Mouse (Mus musculus) thymus, adult 2 months (tissue): ENCODE measurements around the gene Kat8. TPM values are rescaled to one million over a fixed set of nuclear protein-coding genes. Genes with fewer than 3 reads are reported as not detected.

Experiments
- DNase-seq: peaks from one replicate; pipeline ENCODE4 v3.0.0; 2021
- H3K27ac ChIP-seq: fragments of 200-500 bp; 2 replicates; pipeline ENCODE4 v1.5.1; 2012; ENCODE audit warnings: low read length, control low read depth; ENCODE audit not compliant: control insufficient read depth, insufficient read depth
- H3K27me3 ChIP-seq: fragments of 200-500 bp; 2 replicates; pipeline ENCODE4 v1.6.1; 2012; ENCODE audit warnings: mild to moderate bottlenecking, low read length, moderate library complexity, mixed read lengths; ENCODE audit not compliant: control insufficient read depth, insufficient read depth
- H3K36me3 ChIP-seq: fragments of 200-500 bp; 2 replicates; pipeline ENCODE4 v1.6.1; 2012; ENCODE audit warnings: mild to moderate bottlenecking, low read length, moderate library complexity; ENCODE audit not compliant: control insufficient read depth, insufficient read depth
- H3K4me1 ChIP-seq: fragments of 200-500 bp; replicated peaks from 2 replicates; pipeline ENCODE4 v1.6.1; 2012; ENCODE audit warnings: low read length; ENCODE audit not compliant: control insufficient read depth, insufficient read depth
- H3K4me3 ChIP-seq: fragments of 200-500 bp; 2 replicates; pipeline ENCODE4 v1.5.1; 2012; ENCODE audit warnings: mild to moderate bottlenecking, low read length, control low read depth, moderate library complexity; ENCODE audit not compliant: control insufficient read depth, insufficient read depth
- CTCF ChIP-seq: fragments of 200-500 bp; IDR thresholded peaks from 2 replicates; pipeline ENCODE4 v1.5.1; 2012; ENCODE audit warnings: mild to moderate bottlenecking, control low read depth, low read length, moderate library complexity, borderline replicate concordance; ENCODE audit not compliant: control insufficient read depth, poor library complexity, insufficient read depth; ENCODE audit errors: extremely low read depth
- POLR2A ChIP-seq: fragments of 200-500 bp; IDR thresholded peaks from 2 replicates; pipeline ENCODE4 v1.6.1; 2012; ENCODE audit warnings: mild to moderate bottlenecking, low read length, control low read depth, moderate library complexity; ENCODE audit not compliant: control insufficient read depth, poor library complexity, insufficient read depth; ENCODE audit errors: extremely low read depth
- WGBS: fragments of 180-500 bp; shearing (Covaris S2); methylation state at CpG from one replicate; pipeline ENCODE4 v1.1.7; 2018; 5-methylcytosine and 5-hydroxymethylcytosine counted together
- polyA plus RNA-seq: library from polyadenylated mRNA; depleted of rRNA; stranded (reverse); fragments of >200 nt; gene quantifications from 2 replicates; pipeline ENCODE4 v1.2.3, GENCODE M21; 2012

The Kat8 gene
- polyA plus RNA-seq, 1 experiment: 29.4 TPM

DNA sequence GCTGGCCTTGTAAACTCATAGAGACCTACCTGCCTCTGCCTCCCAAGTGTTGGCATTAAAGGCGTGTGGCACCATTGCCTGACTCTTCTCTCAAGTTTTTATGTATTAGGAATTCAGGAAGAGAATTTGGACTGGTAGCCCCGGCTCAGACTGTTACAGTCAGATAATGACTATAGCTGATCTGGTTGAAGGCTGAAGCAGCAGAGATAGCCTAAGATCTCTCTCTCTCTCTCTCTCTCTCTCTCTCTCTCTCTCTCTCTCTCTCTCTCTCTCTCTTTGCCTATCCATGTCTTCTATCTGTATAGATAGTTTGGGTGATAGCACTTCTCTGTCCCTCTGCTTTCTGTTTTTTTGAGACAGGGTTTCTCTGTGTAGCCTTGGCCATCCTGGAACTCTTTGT lies 10.5 kb upstream of the Kat8 start:
- H3K27me3 ChIP-seq: no peaks in the 10 kb centered on the region
- 96% methylated on average over 2 of the region's 2 CpGs for WGBS
- DNase-seq: no peak
- TF ChIP-seq CTCF (no peak), POLR2A (no peak)
- peaks cover 35% of the 10 kb centered on the region for H3K4me1 ChIP-seq
- H3K36me3 ChIP-seq: no peaks in the 10 kb centered on the region; the same call in 1 of the 2 replicates
- H3K27ac ChIP-seq: no peak overlapping the region
- H3K4me3 ChIP-seq: no peak overlapping the region

DNA sequence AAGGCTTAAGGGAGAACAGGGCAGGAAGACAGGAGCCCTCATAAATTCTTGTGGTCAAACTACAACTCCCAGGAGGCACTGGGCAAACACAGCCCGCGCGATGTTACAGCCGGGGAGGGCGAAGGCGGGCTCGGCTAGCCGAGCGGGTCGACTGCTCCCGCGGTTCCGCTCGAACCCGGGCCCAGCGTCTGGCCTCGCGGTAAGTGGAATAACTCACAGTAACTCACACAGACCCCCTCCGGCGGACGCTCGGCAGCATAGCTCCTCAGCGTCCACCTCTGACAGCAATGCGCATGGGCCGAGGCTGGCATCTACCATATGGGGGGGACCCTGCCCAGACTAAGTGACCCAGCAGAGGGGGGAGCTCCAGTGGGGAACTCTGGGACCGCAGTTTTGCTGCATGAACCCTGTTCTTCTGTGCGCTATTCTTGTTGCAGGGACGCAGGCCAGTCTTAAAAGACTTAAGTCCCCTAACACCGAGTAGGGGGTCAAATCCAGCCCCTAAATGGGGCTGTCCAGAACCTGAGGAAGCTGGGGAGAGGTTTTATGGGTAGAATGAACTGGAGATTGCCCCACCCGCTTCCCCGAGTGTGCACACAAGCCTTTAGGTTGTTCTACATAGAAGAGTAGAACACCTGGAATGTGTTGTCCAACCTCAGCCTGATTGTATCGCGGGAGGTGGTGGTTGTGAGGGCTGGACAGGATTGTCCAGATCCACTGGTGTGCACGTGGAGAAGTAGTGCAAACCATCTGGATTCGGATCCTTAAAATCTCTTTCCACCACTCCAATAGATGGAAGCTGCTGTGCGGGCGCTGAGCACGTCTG lies 8.1 kb upstream of the Kat8 start, which contains the start of gene Bckdk:
Gene Bckdk (plus strand): TSS at position 112 of the 826 bp plus-strand sequence.
- DNase-seq: peak; percentile 74
- Histone ChIP-seq H3K36me3 (peaks cover 15% of the 10 kb centered on the region; the same call in 1 of the 2 replicates), H3K27me3 (no peaks in the 10 kb centered on the region), H3K4me3 (peak within 1 kb of the TSS; percentile 61), H3K27ac (no peak within 1 kb of the TSS), H3K4me1 (peaks cover 23% of the 10 kb centered on the region)
- 0 out of 2 replicates have a peak, but pooled peaks have one; percentile 16 for TF ChIP-seq CTCF
- peak; percentile 40; the same call in 1 of the 2 replicates for TF ChIP-seq POLR2A
- WGBS: 7% methylated on average over 38 of the region's 38 CpGs

DNA sequence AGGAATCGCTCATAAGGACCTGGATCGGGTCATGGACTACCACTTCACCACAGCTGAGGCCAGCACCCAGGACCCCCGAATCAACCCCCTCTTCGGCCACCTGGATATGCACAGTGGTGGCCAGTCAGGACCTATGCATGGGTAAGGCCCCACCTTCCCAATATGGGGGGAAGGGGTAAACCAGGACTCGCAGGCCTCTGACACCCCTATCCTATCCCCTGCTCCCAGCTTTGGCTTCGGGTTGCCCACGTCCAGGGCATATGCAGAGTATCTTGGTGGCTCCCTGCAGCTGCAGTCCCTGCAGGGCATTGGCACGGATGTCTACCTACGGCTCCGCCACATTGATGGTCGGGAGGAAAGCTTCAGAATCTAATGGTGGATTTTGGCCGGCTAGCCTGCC lies 4.4 kb upstream of the Kat8 start:
- Histone ChIP-seq H3K4me3 (no peak overlapping the region), H3K36me3 (peaks cover 15% of the 10 kb centered on the region; the same call in 1 of the 2 replicates), H3K27me3 (no peaks in the 10 kb centered on the region), H3K27ac (no peak overlapping the region), H3K4me1 (peaks cover 15% of the 10 kb centered on the region)
- 97% methylated on average over 12 of the region's 12 CpGs for WGBS
- TF ChIP-seq POLR2A (no peak), CTCF (no peak)
- no peak for DNase-seq

DNA sequence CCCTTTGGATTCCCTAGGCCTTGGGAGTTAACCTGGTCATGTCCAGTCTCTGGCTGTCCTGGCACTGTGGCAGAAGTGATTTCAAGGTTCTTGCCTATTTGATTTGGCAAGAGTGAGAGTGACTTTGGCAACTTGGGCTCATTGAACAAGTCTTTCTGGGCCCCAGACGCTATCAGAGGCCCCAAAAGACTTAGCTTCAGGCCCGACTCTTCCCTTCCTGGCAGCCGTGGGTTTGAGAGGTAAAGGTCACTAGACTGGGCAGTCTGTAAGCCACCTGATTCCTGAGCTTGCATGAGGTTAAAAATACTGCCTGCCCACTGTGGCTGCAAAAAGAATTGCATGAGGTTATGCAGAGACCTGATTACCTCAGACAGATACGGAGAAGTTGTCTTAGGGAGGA lies 3.7 kb upstream of the Kat8 start:
- no peak for TF ChIP-seq CTCF
- H3K36me3 ChIP-seq: peaks cover 15% of the 10 kb centered on the region; the same call in 1 of the 2 replicates
- DNase-seq: no peak
- peaks cover 15% of the 10 kb centered on the region for H3K4me1 ChIP-seq
- no peak overlapping the region for H3K27ac ChIP-seq
- WGBS: 96% methylated on average over 4 of the region's 4 CpGs
- no peak overlapping the region for H3K4me3 ChIP-seq
- H3K27me3 ChIP-seq: no peaks in the 10 kb centered on the region

DNA sequence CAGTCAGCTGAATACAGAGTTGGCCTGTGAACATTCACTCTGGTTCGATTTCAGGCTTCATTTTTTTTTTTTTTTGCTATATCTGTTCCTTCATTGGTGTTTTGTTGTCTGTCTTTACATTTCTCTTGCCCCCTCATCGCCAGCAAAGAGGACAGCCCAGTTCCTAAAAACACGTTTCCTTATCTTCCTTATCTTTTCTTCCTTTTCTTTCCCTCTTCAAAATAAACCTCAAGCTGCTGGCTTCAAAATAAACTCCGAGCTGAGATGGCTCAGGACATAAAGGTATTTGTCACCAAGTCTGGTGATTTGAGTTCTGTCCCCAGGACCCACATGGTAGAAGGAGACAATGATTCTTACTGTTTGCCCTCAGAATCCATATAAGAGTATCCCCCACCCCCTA lies 622 bp downstream of the Kat8 start:
- 6% methylated on average over 4 of the region's 4 CpGs for WGBS
- peaks cover 3% of the 10 kb centered on the region for H3K4me1 ChIP-seq
- peaks cover 16% of the 10 kb centered on the region for H3K36me3 ChIP-seq
- H3K27ac ChIP-seq: no peak overlapping the region
- H3K27me3 ChIP-seq: no peaks in the 10 kb centered on the region
- H3K4me3 ChIP-seq: peak overlapping the region; percentile 99
- no peak for DNase-seq
- TF ChIP-seq POLR2A (no peak), CTCF (no peak)

DNA sequence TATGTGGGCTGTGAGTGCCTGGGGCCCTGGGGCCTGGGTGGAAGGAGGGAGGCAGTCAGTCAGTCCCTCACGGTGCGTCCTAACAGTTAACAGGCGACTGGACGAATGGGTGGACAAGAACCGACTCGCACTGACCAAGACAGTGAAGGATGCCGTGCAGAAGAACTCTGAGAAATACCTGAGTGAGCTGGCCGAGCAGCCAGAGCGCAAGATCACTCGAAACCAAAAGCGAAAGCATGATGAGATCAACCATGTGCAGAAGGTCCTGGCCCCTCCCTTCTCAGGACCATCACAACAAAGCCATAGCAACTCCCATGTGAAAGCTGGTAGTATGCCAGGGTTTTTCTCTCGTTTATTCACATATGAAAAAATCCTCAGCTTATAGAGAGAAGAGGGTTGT lies 3.0 kb downstream of the Kat8 start:
- Histone ChIP-seq H3K4me3 (no peak overlapping the region), H3K27ac (no peak overlapping the region), H3K36me3 (peaks cover 12% of the 10 kb centered on the region), H3K4me1 (peaks cover 3% of the 10 kb centered on the region), H3K27me3 (no peaks in the 10 kb centered on the region)
- TF ChIP-seq POLR2A (no peak), CTCF (no peak)
- DNase-seq: no peak
- WGBS: 76% methylated on average over 12 of the region's 12 CpGs
